Mouse (Mus musculus): ENCODE measurements around the gene Bcas2. TPM values are rescaled to one million over a fixed set of nuclear protein-coding genes. Genes with fewer than 3 reads are reported as not detected.
"Not testable (repeated sequence)": the region's sequence is repeated elsewhere in the genome, so short reads cannot be mapped to it uniquely, and the experiment has no call there.

The Bcas2 gene
- total and polyA plus RNA-seq, 2 experiments from 2014 or later, result 103 to 234 TPM

DNA sequence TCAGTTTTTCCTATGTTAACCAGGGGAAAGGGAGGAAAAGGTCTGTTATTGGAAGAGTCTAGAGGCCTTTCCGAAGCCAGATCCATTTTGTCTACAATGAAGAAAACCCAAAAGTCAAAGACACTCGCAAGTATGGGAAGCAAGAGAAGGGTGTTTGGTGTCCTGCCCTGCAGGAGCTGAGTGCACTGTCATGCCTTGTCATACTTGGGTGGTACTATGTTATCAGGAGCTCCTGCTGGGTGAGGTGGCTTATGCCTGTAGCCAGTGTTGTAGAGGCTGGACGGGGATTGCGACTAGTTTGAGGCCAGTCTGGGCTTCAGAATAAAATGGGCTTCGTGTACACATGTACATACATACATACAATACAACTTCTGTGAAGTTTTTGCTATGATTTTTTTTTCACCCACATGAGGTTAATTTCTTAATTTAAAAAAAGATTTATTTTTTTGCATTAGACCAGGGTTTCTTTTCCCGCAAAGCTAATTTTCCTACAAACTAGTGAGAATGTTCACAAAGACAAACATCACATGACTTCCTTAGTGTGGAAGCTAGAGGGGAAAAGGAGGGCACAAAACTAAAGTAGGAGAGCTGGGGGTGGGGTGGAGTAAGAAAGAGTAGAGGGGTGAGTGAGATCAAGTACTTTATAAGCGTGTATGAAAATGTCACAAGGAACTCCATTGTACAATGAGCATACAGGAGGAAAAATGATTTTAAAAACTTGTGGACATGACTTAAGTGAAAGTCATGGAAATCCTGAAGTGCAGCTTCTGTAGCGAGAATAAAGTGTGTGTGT, 41.9 kb upstream of the Bcas2 start:
- Histone ChIP-seq H3K4me2 (ENCODE audit: low read depth, low read length, poor library complexity, severe bottlenecking) (no peak overlapping the region), H3K4me1 (ENCODE audit: insufficient read depth, low read length) (no peaks in the 10 kb centered on the region), H3K9me3 (ENCODE audit: low read length) (no peaks in the 10 kb centered on the region), H3K9ac (replicated peaks; ENCODE audit: low read length, poor library complexity, severe bottlenecking) (no peak overlapping the region), H3K4me3 (ENCODE audit: low read depth, low read length) (no peak overlapping the region), H3K27me3 (ENCODE audit: insufficient read depth, low read length) (no peaks in the 10 kb centered on the region), H3K36me3 (ENCODE audit: insufficient read depth, low read length) (no peaks in the 10 kb centered on the region), H3K27ac (ENCODE audit: low read depth, low read length) (no peak overlapping the region)
- ATAC-seq (ENCODE audit: low FRiP score), result no peak
- TF ChIP-seq CTCF (IDR thresholded peaks at IDR 0.05), result no peak
- WGBS, result 83% methylated on average over 8 of the region's 8 CpGs
- no peak for DNase-seq (ENCODE audit: low spot score)

DNA sequence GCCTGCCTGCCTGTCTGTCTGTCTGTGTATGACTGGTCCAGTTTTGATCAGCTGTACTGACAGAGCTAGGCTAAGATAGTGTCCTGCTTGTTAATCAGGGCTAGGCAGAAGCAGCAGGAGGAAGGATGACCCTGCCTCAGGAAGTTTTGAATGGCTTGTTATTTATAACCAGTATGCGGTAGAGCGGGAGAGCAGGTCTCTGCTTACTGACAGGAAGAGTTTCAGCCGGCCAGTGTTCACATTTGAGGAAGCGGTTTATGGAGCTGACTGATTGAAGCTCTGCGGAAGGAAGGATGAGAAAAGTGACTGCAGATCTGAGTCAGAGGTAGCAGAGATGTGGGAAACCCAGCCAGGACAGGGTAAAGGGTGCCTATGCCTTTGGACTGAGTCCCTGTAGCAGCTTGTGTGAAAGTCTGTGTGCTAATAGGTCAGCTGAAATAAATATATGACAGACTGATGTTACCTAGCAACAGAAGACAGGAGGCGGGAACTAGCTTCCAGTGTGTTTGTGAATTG, 41.2 kb upstream of the Bcas2 start:
- Histone ChIP-seq H3K9ac (replicated peaks; ENCODE audit: low read length, poor library complexity, severe bottlenecking) (no peak overlapping the region), H3K27ac (ENCODE audit: low read depth, low read length) (no peak overlapping the region; the same call in 1 of the 2 replicates), H3K4me1 (ENCODE audit: insufficient read depth, low read length) (no peaks in the 10 kb centered on the region), H3K4me3 (ENCODE audit: low read depth, low read length) (no peak overlapping the region), H3K27me3 (ENCODE audit: insufficient read depth, low read length) (no peaks in the 10 kb centered on the region), H3K9me3 (ENCODE audit: low read length) (no peaks in the 10 kb centered on the region), H3K4me2 (ENCODE audit: low read depth, low read length, poor library complexity, severe bottlenecking) (peak overlapping the region; percentile 7; the same call in 1 of the 2 replicates), H3K36me3 (ENCODE audit: insufficient read depth, low read length) (no peaks in the 10 kb centered on the region)
- DNase-seq (ENCODE audit: low spot score), result peak; percentile 53
- peak; percentile 71; the same call in 1 of the 2 replicates for ATAC-seq (ENCODE audit: low FRiP score)
- 56% methylated on average over 6 of the region's 6 CpGs for WGBS
- TF ChIP-seq CTCF (IDR thresholded peaks at IDR 0.05), result no peak

DNA sequence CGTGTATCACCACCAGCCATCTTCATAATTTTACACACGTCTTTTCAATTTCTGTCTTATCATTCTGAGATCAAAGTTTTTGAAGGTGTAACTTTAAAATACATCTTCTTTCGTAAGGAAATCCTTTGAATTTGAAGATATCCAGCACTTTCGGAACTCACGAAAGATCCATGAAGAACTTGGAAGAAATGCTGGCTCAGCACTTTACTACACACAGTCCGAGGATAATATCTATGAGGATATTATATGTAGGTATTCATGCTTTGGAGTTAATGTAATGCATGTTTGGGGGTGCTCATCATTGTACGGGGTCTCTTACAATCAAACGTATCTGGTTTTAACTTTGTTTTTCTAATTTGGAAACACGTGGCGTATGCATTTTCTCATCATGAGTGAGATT, 38.4 kb upstream of the Bcas2 start:
- no peaks in the 10 kb centered on the region for H3K4me1 ChIP-seq (ENCODE audit: insufficient read depth, low read length)
- TF ChIP-seq CTCF (IDR thresholded peaks at IDR 0.05), result no peak
- H3K4me2 ChIP-seq (ENCODE audit: low read depth, low read length, poor library complexity, severe bottlenecking), result no peak overlapping the region
- H3K9me3 ChIP-seq (ENCODE audit: low read length), result no peaks in the 10 kb centered on the region
- 92% methylated on average over 10 of the region's 10 CpGs for WGBS
- H3K27me3 ChIP-seq (ENCODE audit: insufficient read depth, low read length), result no peaks in the 10 kb centered on the region
- H3K27ac ChIP-seq (ENCODE audit: low read depth, low read length), result no peak overlapping the region
- DNase-seq (ENCODE audit: low spot score) (no peak), ATAC-seq (ENCODE audit: low FRiP score) (no peak)
- no peaks in the 10 kb centered on the region for H3K36me3 ChIP-seq (ENCODE audit: insufficient read depth, low read length)
- no peak overlapping the region for H3K4me3 ChIP-seq (ENCODE audit: low read depth, low read length)
- no peak overlapping the region for H3K9ac ChIP-seq (replicated peaks; ENCODE audit: low read length, poor library complexity, severe bottlenecking)

DNA sequence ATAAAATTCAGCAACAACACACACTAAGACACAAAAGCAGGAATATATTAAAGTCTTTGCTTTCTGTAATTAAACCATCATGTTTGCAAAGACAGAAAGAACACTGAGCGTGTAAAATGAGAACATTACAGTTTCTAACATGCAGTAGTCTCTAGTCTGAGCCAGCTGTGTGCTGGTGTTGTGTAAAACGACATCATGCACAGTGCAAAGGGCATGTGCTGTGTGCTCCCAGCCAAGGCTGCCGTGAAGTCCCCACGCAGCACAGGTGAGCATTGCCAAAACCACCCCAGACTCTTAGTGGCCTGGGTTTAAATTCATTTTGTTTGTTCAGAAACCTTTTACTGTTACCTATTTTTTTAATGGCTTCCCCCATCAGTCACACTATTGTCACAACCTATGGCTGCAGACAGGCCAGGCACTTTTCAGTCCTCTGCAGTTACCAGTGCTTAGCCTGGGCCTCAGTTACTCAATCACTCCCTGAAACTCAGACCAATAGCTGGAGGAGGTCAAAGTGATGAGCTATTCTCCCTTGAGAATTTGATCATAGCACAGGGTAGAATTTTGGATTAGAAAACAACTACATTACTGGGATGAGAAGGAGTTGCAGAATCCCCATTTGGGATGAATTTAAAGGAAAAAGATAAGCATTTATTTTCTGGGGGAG, 34.9 kb upstream of the Bcas2 start:
- no peak overlapping the region for H3K4me2 ChIP-seq (ENCODE audit: low read depth, low read length, poor library complexity, severe bottlenecking)
- no peaks in the 10 kb centered on the region for H3K9me3 ChIP-seq (ENCODE audit: low read length)
- no peak overlapping the region for H3K27ac ChIP-seq (ENCODE audit: low read depth, low read length)
- no peaks in the 10 kb centered on the region for H3K4me1 ChIP-seq (ENCODE audit: insufficient read depth, low read length)
- H3K27me3 ChIP-seq (ENCODE audit: insufficient read depth, low read length), result no peaks in the 10 kb centered on the region
- no peak overlapping the region for H3K4me3 ChIP-seq (ENCODE audit: low read depth, low read length)
- ATAC-seq (ENCODE audit: low FRiP score) (no peak), DNase-seq (ENCODE audit: low spot score) (no peak)
- H3K36me3 ChIP-seq (ENCODE audit: insufficient read depth, low read length), result no peaks in the 10 kb centered on the region
- H3K9ac ChIP-seq (replicated peaks; ENCODE audit: low read length, poor library complexity, severe bottlenecking), result no peak overlapping the region
- TF ChIP-seq CTCF (IDR thresholded peaks at IDR 0.05), result no peak
- 88% methylated on average over 4 of the region's 4 CpGs for WGBS

DNA sequence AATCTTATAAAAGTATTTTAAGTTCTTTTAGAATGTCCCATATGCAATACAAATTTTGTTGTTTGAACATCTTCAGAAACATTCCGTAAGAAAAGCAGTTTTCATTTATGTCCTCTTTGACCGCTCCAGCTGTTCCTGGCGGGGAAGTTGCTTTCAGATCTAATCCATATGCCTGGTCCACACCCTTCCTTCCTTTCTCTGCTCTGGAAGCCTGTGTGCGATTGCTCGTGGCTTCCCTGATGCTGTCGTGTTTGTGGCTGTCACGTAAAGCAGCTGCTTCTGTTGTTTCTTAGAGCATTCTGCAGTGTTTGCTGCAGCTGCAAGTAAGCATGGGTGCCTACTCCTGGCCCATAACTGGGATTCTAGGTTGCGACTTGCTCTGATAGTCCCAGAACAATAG, 32.4 kb upstream of the Bcas2 start:
- H3K36me3 ChIP-seq (ENCODE audit: insufficient read depth, low read length), result no peaks in the 10 kb centered on the region
- no peak overlapping the region for H3K4me3 ChIP-seq (ENCODE audit: low read depth, low read length)
- H3K4me1 ChIP-seq (ENCODE audit: insufficient read depth, low read length), result no peaks in the 10 kb centered on the region
- H3K4me2 ChIP-seq (ENCODE audit: low read depth, low read length, poor library complexity, severe bottlenecking), result no peak overlapping the region
- WGBS, result 76% methylated on average over 8 of the region's 8 CpGs
- no peaks in the 10 kb centered on the region for H3K9me3 ChIP-seq (ENCODE audit: low read length)
- DNase-seq (ENCODE audit: low spot score) (no peak), ATAC-seq (ENCODE audit: low FRiP score) (no peak)
- no peak for TF ChIP-seq CTCF (IDR thresholded peaks at IDR 0.05)
- H3K27me3 ChIP-seq (ENCODE audit: insufficient read depth, low read length), result no peaks in the 10 kb centered on the region
- H3K9ac ChIP-seq (replicated peaks; ENCODE audit: low read length, poor library complexity, severe bottlenecking), result no peak overlapping the region
- no peak overlapping the region for H3K27ac ChIP-seq (ENCODE audit: low read depth, low read length)

DNA sequence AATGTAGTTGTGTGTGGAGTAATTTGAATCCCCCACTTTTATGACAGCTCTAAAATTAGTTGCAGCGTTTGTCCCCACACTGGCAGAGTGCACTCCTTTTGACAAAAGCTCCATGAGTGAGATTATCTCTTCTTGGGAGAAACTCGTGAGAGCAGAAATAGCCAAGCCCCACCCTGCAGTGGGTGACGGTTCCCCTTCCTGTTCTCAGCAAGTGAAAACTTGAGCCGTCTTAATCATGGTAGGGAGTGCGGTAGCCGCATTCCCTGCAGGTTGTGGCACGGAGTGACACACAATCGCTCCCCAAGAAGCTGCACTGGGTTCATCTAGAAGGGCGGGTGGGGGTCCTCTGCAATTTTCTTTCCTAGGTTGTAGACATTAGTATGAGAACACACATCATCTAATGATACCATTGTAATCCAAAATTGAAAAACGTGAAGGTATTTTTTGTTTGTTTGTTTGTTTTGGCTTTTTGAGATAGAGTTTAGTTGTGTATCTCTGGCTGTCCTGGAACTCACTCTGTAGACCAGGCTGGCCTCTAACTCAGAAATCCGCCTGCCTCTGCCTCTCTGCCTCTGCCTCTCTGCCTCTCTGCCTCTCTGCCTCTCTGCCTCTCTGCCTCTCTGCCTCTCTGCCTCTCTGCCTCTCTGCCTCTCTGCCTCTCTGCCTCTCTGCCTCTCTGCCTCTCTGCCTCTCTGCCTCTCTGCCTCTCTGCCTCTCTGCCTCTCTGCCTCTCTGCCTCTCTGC, 31.2 kb upstream of the Bcas2 start:
- not testable (repeated sequence) for H3K4me1 ChIP-seq (ENCODE audit: insufficient read depth, low read length); DNase-seq (ENCODE audit: low spot score); H3K9me3 ChIP-seq (ENCODE audit: low read length); ATAC-seq (ENCODE audit: low FRiP score); H3K27me3 ChIP-seq (ENCODE audit: insufficient read depth, low read length); H3K36me3 ChIP-seq (ENCODE audit: insufficient read depth, low read length); H3K9ac ChIP-seq (replicated peaks; ENCODE audit: low read length, poor library complexity, severe bottlenecking); H3K4me2 ChIP-seq (ENCODE audit: low read depth, low read length, poor library complexity, severe bottlenecking); H3K27ac ChIP-seq (ENCODE audit: low read depth, low read length); H3K4me3 ChIP-seq (ENCODE audit: low read depth, low read length)
- 63% methylated on average over 11 of the region's 11 CpGs for WGBS

Data from midbrain, postnatal 0 days (tissue).